In genomic region chr10:60367904-60368303, GRCm38 (mm10) we compare ENCODE assay signal across 24 mouse cellular contexts. TPM values are rescaled to one million over a fixed set of nuclear protein-coding genes. Genes with fewer than 3 reads are reported as not detected.
DNase-seq lines count a peak whose midpoint lies in the region; ATAC-seq and TF ChIP-seq lines count a peak whose summit lies in the region.
"Had no signal": no experiment of that assay in that cellular context is flagged by ENCODE, and none has a peak within 500 bp of the region (broad histone marks: within the 10 kb centered on the region; RNA-seq: fewer than 3 reads in every experiment).

No protein-coding gene starts in this region.

- peaks cover 9% of the 10 kb centered on the region; the same call in 1 of the 2 replicates for H3K36me3 ChIP-seq in liver, postnatal 0 days (replicated peaks; ENCODE audit: insufficient read depth, low read length)
- H3K36me3 ChIP-seq in liver, embryonic 11.5 days (ENCODE audit: control insufficient read depth, insufficient read depth, low read length) = no peaks in the 10 kb centered on the region
- H3K36me3 ChIP-seq in small intestine, adult 2 months (ENCODE audit: control insufficient read depth, insufficient read depth, low read length) = no peaks in the 10 kb centered on the region
- H3K36me3 ChIP-seq: embryonic facial prominence, embryonic 15.5 days; forebrain, embryonic 10.5 days; G1E; heart, embryonic 13.5 days; hindbrain, embryonic 12.5 days had no signal

- H3K27me3 ChIP-seq in liver, postnatal 0 days (ENCODE audit: insufficient read depth, low read length) = no peaks in the 10 kb centered on the region
- H3K27me3 ChIP-seq in liver, embryonic 11.5 days (replicated peaks; ENCODE audit: control insufficient read depth, insufficient read depth, low read length) = no peaks in the 10 kb centered on the region
- no peaks in the 10 kb centered on the region for H3K27me3 ChIP-seq in small intestine, adult 2 months (ENCODE audit: control insufficient read depth, insufficient read depth, low read length)
- H3K27me3 ChIP-seq: embryonic facial prominence, embryonic 15.5 days; heart, embryonic 13.5 days; hindbrain, embryonic 12.5 days had no signal

- WGBS in liver, postnatal 0 days (ENCODE audit: insufficient replicate concordance) = 28% methylated on average over 4 of the region's 4 CpGs
- 45% methylated on average over 4 of the region's 4 CpGs for WGBS in liver, embryonic 11.5 days
- WGBS in small intestine, adult 2 months = 69% methylated on average over 4 of the region's 4 CpGs

- H3K4me1 ChIP-seq in liver, postnatal 0 days (ENCODE audit: insufficient read depth) = peaks cover 32% of the 10 kb centered on the region
- no peaks in the 10 kb centered on the region for H3K4me1 ChIP-seq in liver, embryonic 11.5 days (replicated peaks; ENCODE audit: control insufficient read depth, insufficient read depth, low read length)
- H3K4me1 ChIP-seq in brown adipose tissue, adult 24 weeks (ENCODE audit: control insufficient read depth, insufficient read depth, insufficient read length, low read length) = peaks cover 42% of the 10 kb centered on the region
- peaks cover 2% of the 10 kb centered on the region; the same call in 1 of the 2 replicates for H3K4me1 ChIP-seq in small intestine, adult 2 months (ENCODE audit: control insufficient read depth, insufficient read depth, insufficient read length, low read length)

- no peak for DNase-seq in gastrocnemius, adult 2 months
- no peak for DNase-seq in gastrocnemius, adult 18-20 months (ENCODE audit: low spot score)
- no peak for DNase-seq in liver, postnatal 0 days
- no peak for DNase-seq in liver, embryonic 11.5 days (ENCODE audit: low spot score)
- no peak for DNase-seq in cerebellum, adult 11 months
- DNase-seq: adrenal gland, adult 8-10 months; adrenal gland, postnatal 36 days; B cell, adult 2 months; cerebellum, adult 2 months; cerebellum, postnatal 10 days; embryo, embryonic 11 days; gastrocnemius, postnatal 14 days; heart, postnatal 4 days had no signal

- TF ChIP-seq POLR2A in small intestine, adult 2 months (IDR thresholded peaks at IDR 0.05; ENCODE audit: low read depth, low read length) = no peak

- TF ChIP-seq EP300 in liver, postnatal 0 days (IDR thresholded peaks at IDR 0.05; ENCODE audit: low read depth) = no peak

- H3K9ac ChIP-seq in liver, postnatal 0 days (replicated peaks) = no peak overlapping the region
- no peak overlapping the region for H3K9ac ChIP-seq in liver, embryonic 11.5 days (ENCODE audit: low read depth, low read length)
- H3K9ac ChIP-seq: embryonic facial prominence, embryonic 15.5 days; heart, embryonic 13.5 days; hindbrain, embryonic 12.5 days had no signal

- no peak for TF ChIP-seq CTCF in gastrocnemius, adult 2 months (IDR thresholded peaks at IDR 0.05)
- no peak for TF ChIP-seq CTCF in liver, postnatal 0 days (IDR thresholded peaks at IDR 0.05; ENCODE audit: low read depth)
- TF ChIP-seq CTCF in small intestine, adult 2 months (IDR thresholded peaks at IDR 0.05; ENCODE audit: extremely low read depth, insufficient read length, insufficient replicate concordance, low read depth, low read length) = no peak

- 0 out of 2 replicates have a peak overlapping the region, but pooled peaks have one; percentile 5 for H3K27ac ChIP-seq in gastrocnemius, adult 2 months
- peak overlapping the region; percentile 48; the same call in 1 of the 2 replicates for H3K27ac ChIP-seq in liver, postnatal 0 days (ENCODE audit: low read depth)
- no peak overlapping the region for H3K27ac ChIP-seq in liver, embryonic 11.5 days (ENCODE audit: low read depth, low read length)
- peak overlapping the region; percentile 66 for H3K27ac ChIP-seq in brown adipose tissue, adult 24 weeks (replicated peaks; ENCODE audit: low read depth, low read length)
- peak overlapping the region; percentile 41 for H3K27ac ChIP-seq in small intestine, adult 2 months (ENCODE audit: insufficient read depth, low read depth, low read length)
- H3K27ac ChIP-seq: embryonic facial prominence, embryonic 15.5 days; forebrain, embryonic 10.5 days; heart, embryonic 13.5 days; hindbrain, embryonic 12.5 days had no signal

- H3K4me3 ChIP-seq in gastrocnemius, adult 2 months = no peak overlapping the region
- H3K4me3 ChIP-seq in liver, postnatal 0 days (ENCODE audit: low read depth, low read length) = no peak overlapping the region
- H3K4me3 ChIP-seq in liver, embryonic 11.5 days (ENCODE audit: low read depth, low read length) = no peak overlapping the region
- no peak overlapping the region for H3K4me3 ChIP-seq in brown adipose tissue, adult 24 weeks (ENCODE audit: insufficient read depth, low read depth, low read length)
- no peak overlapping the region for H3K4me3 ChIP-seq in small intestine, adult 2 months (ENCODE audit: low read depth, low read length)
- H3K4me3 ChIP-seq: embryonic facial prominence, embryonic 15.5 days; erythroblast, embryonic 14.5 days; forebrain, embryonic 10.5 days; heart, embryonic 13.5 days; hindbrain, embryonic 12.5 days had no signal

- no peaks in the 10 kb centered on the region for H3K9me3 ChIP-seq in liver, postnatal 0 days (ENCODE audit: low read length)
- H3K9me3 ChIP-seq in liver, embryonic 11.5 days (ENCODE audit: control insufficient read depth, low read length) = no peaks in the 10 kb centered on the region
- H3K9me3 ChIP-seq: embryonic facial prominence, embryonic 15.5 days; forebrain, embryonic 10.5 days; heart, embryonic 13.5 days; hindbrain, embryonic 12.5 days had no signal

- H3K4me2 ChIP-seq in liver, postnatal 0 days (ENCODE audit: low read depth, low read length) = no peak overlapping the region
- no peak overlapping the region for H3K4me2 ChIP-seq in liver, embryonic 11.5 days
- H3K4me2 ChIP-seq: embryonic facial prominence, embryonic 15.5 days; heart, embryonic 13.5 days; hindbrain, embryonic 12.5 days had no signal

- ATAC-seq in liver, postnatal 0 days = no peak
- no peak for ATAC-seq in liver, embryonic 11.5 days (replicated peaks; ENCODE audit: low FRiP score)
- ATAC-seq: CD4-positive, CD25-positive, alpha-beta regulatory T cell, adult 4 months; forebrain, embryonic 14.5 days; hindbrain, embryonic 16.5 days had no signal

- intact Hi-C loops in gastrocnemius, adult 2 months (cut with DNase I) = no loop called here

RNA-seq across cellular contexts. Expression of gene Vsir, which starts 21.3 kb away (rescaled TPM):
- total RNA-seq in gastrocnemius, adult 2 months (2021) = 1 to 10 TPM; 6.2 to 6.4 TPM
- 1 to 10 TPM; 3.8 to 4.6 TPM for total RNA-seq in gastrocnemius, adult 18-20 months (2021)
- polyA plus RNA-seq in liver, postnatal 0 days (2015; fragmentation: Nextera tagmentation; extraction: Ambion mirVana) = 11.4 and 11.9 TPM in 2 replicates
- polyA plus RNA-seq in liver, embryonic 11.5 days (2014; fragmentation: Nextera tagmentation; extraction: Ambion mirVana) = 5.4 and 6.3 TPM in 2 replicates
- 14.7 and 16.0 TPM in 2 replicates for polyA plus RNA-seq in brown adipose tissue, adult 24 weeks (2012; ENCODE audit: insufficient read depth, insufficient read length, missing spikeins)
- 21.3 and 25.6 TPM in 2 replicates for polyA plus RNA-seq in small intestine, adult 2 months (2012; rRNA removed)

RNA-seq across cellular contexts. Expression of gene Gm17455, which starts 31.6 kb away (rescaled TPM):
- total RNA-seq in gastrocnemius, adult 2 months (2021) = under 1 TPM in 1 of 2 experiments, not detected in 1; 0.31 TPM
- total RNA-seq in gastrocnemius, adult 18-20 months (2021) = not detected
- polyA plus RNA-seq in liver, postnatal 0 days (2015; fragmentation: Nextera tagmentation; extraction: Ambion mirVana) = not detected in 2 replicates
- 0.44 TPM in 2 replicates for polyA plus RNA-seq in liver, embryonic 11.5 days (2014; fragmentation: Nextera tagmentation; extraction: Ambion mirVana)
- polyA plus RNA-seq in brown adipose tissue, adult 24 weeks (2012; ENCODE audit: insufficient read depth, insufficient read length, missing spikeins) = not detected in 2 replicates
- polyA plus RNA-seq in small intestine, adult 2 months (2012; rRNA removed) = 0.41 and 0.51 TPM in 2 replicates
- total RNA-seq: adrenal gland, adult 8-10 months; adrenal gland, postnatal 36 days; G1E; heart, postnatal 4 days had no signal
- polyA plus RNA-seq: erythroblast, embryonic 14.5 days; G1E had no signal
